Mouse (Mus musculus): ENCODE results near the gene Nectin4.

Nectin4 gene

DNA sequence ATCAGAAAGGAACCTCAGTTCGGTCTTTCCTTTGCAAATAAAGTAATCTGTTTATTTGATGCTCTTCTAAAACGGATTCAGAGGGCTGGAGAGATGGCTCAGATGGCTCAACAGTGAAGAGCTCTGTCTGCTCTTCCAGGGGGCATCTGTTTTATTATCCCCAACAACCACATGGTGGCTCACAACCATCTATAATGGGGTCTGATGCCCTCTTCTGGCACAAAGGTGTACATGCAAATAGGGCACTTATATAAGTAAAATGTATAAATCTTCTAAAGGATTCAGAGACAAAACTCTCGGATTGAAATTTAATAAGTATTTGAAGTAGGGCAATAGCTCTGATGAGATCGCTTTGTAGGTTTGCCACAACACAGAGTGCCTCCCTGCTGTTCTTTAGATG, 11.5 kb upstream of the Nectin4 start:
- in situ Hi-C loops (cut with MboI, MseI): no loop called here

DNA sequence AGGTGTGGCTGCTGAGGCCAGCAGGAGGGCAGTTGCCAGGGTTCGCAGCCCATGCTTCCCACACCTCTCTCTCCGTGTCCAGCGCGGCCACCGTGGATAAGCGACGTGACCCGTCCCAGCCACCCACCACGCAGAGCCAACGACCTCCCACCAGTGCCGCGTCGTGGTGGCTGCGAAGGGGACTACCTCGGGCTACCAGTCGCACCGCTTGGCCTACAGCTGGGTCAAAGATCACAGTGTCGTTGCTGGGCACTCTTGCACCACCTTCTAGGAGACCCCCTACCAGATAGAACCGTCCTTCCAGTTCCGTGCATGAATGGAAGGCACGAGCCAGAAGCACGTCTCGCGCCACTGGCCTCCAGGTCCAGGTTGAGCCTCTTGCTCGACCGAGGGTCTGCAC, 9.6 kb upstream of the Nectin4 start:
- in situ Hi-C loops (cut with MboI, MseI): loop anchor here (5.0 kb wide), 1 partner anchor 112 kb away; no protein-coding TSS in a partner anchor

DNA sequence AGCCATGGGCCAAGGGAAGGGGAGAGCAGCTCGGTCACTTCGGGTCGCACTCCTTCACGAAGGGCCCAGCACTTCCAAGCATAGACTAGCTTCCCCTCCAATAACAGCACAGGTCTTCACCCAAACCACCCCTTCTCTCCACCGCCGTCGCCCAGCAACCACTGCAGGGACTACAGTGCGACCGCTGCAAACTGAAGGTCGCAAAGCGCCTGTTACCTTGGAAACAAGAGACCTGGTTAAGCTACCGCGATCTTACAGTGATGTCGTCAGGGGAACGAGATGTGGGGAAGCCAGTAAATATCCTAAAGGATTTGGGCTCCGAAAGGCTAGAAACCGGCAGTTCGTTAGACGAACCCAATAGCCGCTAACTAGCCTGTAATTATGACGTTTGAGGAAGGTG, 9.2 kb upstream of the Nectin4 start, which contains the start of gene Klhdc9:
Gene Klhdc9 (minus strand): TSS at position 143 of the 400 bp plus-strand sequence.
- in situ Hi-C loops (cut with MboI, MseI): loop anchor here (5.0 kb wide), 1 partner anchor 112 kb away; no protein-coding TSS in a partner anchor

DNA sequence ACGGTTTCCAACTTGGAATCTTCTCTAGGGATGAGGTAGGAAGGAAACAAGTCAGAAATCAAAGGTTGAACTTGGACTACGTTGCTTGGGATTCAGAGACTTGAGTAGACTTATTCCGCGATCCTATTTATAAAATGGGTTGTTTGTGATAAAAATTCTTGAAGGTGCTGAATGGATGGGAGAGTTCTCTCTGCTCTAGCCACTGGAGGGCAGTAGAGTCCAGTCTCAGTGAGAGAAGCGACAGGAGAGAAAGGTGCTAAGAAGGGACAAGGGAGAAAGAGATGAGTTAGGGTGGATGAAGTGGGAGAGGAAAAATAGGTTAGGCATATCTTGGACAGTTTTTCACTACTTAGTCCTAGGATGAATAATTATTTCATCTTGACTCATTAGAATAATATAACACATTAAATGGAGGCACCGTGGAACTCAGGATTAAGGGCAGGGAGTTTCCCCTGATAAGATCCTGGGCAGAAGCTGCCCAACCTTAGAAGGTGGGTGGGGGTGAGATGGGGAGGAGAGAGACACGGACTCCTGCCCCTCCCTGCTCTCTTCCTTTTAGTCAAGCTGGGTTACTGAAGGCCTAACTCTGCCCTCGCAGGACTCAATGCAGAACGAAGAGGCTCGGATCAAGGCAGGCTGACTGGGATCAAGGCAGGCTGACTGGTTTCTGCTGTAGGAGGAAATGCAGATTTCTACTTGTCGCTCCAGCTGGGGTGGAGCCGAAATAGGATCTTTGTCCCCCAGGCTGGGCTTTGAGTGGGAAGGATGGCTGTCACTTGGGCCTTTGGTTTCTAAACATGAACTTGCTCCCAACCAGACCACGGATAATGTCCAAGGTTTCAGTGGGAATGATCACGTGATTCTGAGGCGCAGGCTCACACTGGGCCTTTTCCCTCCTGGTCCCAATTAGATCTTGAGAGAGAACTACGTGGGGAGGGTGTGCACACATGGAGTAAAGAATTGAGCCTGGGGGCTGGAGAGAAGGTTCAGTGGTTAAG, 8.5 kb upstream of the Nectin4 start:
- in situ Hi-C loops (cut with MboI, MseI): loop anchor here (5.0 kb wide), 1 partner anchor 111 kb away; no protein-coding TSS in a partner anchor

DNA sequence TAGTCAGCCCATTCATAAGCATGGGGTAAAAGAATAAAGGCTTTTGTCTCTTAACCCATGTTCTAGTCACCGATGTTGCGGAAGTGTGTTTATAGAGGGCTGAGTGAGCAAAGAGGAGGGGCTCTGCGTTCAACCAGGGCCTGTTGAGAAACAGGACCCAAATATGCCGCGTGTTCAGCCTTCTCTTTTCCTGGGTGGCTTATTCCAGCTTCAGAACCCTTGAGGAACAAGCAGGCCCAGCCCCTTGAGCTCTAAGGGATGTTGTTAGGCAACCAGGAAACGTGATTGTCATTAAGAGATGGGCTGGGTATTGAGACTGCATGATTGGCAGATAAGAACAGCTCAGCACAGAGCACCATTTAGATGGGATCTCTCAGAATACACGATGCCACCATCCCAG, 4.0 kb upstream of the Nectin4 start:
- in situ Hi-C loops (cut with MboI, MseI): no loop called here

DNA sequence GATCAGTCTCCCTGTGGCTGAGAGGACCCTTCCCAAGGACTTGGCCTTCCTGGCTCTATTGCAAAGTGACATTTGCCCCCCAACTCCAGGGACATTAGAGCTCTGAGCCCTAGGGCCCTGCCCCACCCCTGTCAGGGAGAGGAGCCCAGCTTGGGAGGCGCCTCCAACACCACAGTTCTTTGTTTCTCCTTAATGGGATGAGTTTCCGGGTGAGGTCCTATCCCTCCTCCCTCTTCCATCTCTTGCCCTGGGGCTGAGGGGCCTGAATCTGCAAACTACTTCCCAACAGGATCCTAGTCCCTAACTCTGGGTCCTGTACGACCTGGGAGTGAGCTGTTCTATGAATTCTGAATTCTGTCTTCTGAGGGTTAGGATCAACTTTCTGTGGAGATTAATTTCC, 3.0 kb downstream of the Nectin4 start:
- in situ Hi-C loops (cut with MboI, MseI): no loop called here

DNA sequence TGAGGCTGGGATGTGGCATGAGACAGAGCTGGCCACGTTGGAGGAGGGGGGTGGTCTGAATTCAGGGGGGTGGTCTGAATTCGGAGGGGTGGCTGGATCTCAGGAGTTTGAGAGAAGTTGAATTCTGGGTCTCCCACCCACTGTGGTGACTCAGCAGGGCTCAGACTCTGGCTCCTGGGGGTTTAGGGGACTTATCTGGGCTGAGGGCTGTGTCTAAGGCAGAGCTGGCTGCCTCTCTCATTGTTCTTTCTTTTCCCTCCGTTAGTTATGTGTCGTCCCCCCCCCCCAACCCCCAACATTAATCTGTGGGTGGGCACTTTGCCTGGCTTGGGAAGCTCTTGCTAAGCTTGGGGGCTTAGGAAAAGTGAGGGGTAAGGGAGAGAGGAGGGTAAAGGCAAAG, 4.0 kb downstream of the Nectin4 start:
- in situ Hi-C loops (cut with MboI, MseI): no loop called here

DNA sequence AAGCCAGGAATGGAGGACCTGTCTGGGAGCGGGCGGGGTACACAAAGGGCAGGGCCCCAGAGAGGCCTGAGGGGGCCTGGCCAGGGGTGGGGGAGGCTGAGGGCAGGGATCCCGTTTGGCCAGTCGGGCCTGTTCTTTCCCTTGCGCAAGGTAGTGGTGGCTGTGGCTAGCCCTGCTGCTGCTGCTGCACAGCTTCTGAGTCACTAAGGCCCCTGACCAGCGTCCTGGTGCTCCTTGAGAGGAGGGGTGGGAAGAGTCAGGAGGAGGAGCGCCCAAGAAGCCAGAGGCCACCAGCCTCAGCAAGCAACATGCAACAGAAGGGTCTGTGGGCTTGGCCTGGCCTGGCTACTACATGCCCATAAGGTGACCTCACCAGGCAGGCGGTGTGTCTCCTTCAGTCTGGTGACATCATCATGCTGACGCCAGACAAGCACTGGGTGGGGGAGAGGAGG, 5.8 kb downstream of the Nectin4 start:
- in situ Hi-C loops (cut with MboI, MseI): no loop called here

DNA sequence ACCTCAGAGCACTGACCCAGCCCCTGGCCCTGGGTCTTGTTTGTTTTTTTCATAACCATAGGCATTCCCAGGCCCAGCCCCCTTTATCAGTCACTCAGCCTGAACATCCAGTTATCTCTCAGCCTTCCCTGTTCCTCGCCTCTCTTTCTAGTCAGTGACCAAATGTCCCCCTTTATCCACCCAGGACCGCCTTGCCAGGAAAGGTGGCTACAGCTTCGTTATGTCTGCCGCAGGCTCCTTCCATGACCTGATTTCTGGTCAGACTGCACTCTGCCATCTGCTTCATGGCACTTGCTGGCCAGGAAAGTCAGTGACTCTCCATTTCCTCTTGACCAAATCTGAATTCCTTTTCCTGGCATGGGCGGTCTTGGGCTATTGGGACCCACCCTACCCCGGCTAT, 8.4 kb downstream of the Nectin4 start:
- in situ Hi-C loops (cut with MboI, MseI): no loop called here

DNA sequence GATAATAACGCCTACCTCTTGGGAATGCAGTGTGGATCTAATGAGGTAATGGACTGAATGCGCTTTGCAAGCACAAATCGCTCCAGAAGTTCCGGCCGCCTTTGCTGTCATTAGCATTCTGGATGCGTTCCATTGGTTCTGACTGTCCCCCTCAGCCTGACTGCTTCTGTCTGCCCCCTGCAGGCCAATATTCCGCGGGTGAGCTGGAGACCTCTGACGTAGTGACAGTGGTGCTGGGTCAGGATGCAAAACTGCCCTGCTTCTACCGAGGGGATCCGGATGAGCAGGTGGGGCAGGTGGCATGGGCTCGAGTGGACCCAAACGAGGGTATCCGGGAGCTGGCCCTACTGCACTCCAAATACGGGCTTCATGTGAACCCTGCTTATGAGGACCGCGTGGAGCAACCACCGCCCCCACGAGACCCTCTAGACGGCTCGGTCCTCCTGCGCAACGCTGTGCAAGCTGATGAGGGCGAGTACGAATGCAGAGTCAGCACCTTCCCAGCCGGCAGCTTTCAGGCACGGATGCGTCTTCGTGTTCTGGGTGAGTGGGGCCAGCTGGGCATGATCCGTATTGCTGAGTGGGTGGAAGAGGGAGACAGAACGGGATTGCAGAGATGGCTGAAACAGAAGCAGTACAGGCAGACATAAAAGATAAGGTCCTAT, 10.2 kb downstream of the Nectin4 start:
- in situ Hi-C loops (cut with MboI, MseI): no loop called here

DNA sequence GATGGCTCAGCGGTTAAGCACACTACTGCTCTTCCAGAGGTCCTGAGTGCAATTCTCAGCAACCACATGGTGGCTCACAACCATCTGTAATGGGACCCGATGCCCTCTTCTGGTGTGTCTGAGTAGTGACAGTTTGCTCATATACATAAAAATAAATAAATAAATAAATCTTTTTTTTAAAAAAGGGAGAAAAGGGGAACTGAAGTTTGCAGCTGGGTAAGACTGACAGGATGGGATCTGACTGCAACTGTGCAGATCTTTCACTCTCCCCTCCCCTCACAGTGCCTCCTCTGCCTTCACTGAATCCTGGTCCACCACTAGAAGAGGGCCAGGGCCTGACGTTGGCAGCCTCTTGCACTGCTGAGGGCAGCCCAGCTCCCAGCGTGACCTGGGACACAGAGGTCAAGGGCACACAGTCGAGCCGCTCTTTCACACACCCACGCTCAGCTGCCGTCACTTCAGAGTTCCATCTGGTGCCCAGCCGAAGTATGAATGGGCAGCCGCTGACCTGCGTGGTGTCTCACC, 12.3 kb downstream of the Nectin4 start:
- in situ Hi-C loops (cut with MboI, MseI): no loop called here

DNA sequence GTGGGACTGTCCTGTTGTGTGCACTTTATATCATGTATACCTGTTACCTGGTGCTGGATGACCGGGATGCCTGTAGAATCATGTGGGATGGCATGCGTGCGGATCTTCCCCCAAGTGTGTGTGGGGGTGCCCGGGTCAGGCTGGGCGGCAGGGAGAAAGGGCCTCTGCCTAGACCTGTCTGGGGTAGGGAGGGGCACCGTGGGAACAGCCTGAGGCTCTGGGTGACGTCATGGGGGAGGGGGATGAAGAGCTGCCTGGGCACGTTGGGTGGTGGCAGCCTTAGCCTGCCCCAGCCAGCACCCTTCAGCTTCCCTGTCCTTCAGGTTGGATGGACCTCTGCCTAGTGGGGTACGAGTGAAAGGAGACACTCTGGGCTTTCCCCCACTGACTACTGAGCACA, 14.5 kb downstream of the Nectin4 start:
- in situ Hi-C loops (cut with MboI, MseI): no loop called here

DNA sequence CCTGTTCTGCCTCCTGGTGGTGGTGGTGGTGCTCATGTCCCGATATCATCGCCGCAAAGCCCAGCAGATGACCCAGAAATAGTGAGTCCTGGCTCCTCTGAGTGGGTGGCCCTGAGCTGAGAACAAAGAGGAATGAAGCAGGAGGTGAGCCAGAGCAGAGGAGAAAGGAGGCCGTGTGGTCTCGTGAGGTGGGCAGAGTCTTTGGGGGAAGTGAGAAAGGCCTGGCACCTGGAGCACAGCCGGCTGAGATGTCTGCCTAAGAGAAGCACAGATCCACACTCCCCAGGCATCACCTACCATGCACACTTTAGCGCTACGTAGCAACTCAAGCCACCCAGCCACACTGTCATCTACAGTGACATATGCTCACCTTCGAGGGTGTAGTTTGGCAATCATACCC, 15.3 kb downstream of the Nectin4 start:
- in situ Hi-C loops (cut with MboI, MseI): loop anchor here (5.0 kb wide), 1 partner anchor 58 kb away; the partner anchor contains the start of gene Dedd

DNA sequence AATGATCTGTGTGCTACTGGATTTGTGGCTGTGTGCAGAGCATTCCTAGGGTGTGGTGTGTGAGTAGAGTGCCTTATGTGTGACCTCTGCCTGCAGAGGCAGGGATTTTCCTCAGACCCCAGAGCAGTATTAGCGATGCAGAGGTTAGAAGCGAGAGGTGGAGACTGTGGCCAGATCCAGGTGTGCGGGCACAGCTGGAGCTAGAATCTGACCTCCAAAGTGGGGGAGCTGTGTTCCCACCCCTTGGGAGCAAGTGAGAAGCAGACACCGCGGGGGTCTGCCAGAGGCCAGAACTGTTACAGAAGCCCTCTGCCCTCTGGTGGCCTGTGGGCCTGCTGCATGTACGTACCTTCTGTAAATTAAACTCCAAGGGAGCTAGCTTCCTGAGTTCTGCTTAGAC, 17.2 kb downstream of the Nectin4 start:
- in situ Hi-C loops (cut with MboI, MseI): loop anchor here (5.0 kb wide), 1 partner anchor 60 kb away; the partner anchor contains the start of gene Dedd

DNA sequence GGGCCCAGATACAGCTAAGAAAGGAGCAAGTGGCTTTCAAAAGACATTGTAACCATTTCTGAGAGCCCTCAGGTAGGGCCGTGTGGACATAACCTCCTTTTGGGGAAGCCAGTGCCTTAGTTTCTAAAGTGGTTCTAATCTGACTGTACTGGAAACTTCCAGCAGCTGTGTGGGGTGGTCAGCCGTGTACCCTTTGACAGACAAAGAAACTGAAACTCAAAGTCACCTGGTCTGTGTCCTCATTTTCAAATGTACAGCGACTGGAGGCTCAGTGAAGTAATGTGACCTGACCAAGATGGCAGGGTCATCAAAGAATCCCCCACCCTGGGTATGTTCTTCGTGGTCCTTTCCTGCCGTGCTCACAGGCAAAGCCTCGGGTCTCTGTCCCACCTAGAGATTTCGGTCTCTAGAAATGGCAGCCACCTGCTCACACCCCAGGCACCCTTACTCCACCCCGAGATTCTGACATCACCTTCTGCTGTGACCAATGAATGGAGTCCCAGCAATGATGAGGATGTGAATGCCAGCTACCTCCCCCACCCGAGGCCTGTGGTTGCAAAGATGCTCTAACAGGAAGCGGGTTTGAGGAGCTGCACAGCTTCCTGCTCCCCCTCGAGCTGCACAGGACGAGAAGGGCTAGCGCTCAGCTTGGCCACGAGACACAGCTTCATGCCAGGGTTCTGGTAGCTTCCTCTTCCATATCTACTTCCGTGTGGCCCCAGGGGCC, 18.6 kb downstream of the Nectin4 start, which contains the start of gene Arhgap30:
Gene Arhgap30 (plus strand): TSS at position 579 of the 727 bp plus-strand sequence.
- in situ Hi-C loops (cut with MboI, MseI): loop anchor here (5.0 kb wide), 1 partner anchor 61 kb away; the partner anchor contains the start of gene Dedd

DNA sequence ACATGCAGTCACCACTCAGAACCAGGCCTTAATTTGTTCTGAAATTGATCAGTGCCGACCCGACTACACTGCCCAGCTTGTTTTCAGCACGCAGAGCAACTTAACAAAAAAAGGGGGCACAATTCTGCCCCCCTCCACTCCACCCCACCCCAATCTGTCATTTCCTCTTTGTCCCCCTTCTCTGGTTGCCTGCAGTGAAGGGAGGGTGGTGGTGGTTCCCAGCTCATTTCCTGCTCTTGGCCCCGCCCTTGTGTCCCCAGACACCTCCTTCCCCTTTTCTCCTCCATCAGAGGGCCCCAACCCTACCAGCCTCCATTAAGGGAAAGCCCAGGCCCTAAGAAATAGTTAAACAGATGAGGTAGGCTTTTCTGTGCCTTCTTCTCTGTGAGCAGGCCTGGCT, 20.2 kb downstream of the Nectin4 start:
- in situ Hi-C loops (cut with MboI, MseI): no loop called here

DNA sequence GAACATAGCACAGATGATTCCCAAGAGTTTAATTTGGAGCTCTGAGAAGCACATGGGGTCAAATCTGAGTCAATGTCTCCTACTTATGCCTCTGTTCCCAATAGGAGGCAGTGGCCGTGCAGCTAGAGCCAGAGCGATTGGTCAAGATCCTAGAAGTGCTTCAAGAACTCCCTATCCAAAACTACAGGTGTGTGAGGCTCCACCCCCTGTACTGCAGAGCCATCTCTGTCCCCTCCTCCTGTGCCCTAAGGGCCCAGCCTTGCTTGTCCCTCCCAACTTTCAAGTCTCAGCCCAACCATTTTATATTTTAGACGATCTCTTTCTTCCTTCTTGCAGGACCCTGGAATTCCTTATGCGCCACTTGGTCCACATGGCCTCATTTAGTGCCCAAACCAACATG, 31.9 kb downstream of the Nectin4 start:
- in situ Hi-C loops (cut with MboI, MseI): loop anchor here (10.0 kb wide), 1 partner anchor 507 kb away; no protein-coding TSS in a partner anchor

DNA sequence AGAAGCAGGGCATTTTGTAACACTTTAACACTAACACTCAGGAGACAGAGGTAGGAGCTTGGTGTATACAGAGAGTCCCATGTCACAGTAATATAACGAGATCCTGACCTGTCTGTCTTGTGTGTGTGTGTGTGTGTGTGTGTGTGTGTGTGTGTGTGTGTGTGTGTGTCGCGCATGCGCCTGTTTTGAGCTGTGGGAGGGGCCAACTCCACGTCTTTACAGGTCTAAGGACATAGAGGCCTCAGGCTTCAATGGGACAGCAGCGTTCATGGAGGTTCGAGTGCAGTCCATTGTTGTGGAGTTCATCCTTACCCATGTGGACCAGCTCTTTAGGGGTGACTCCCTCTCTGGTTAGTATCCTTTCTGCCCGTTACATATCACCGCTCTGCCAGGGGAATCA, 33.1 kb downstream of the Nectin4 start:
- in situ Hi-C loops (cut with MboI, MseI): loop anchor here (10.0 kb wide), 1 partner anchor 508 kb away; no protein-coding TSS in a partner anchor

DNA sequence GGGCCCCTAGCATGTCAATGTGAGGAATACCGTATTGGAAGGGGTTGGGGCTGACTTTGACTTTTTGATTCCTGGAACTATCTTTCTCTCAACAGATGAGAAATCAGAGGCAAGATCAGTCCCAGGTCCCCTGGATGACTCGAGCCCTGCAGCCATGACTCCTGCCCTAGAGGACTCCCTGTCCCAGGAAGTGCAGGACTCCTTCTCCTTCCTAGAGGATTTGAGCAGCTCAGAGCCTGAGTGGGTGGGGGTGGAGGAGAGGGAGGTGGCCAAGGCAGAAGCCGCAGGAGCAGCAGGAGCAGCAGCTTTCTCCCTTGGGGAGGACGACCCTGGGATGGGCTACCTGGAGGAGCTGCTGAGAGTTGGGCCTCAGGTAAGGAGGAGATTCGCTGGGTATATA, 37.4 kb downstream of the Nectin4 start:
- in situ Hi-C loops (cut with MboI, MseI): loop anchor here (10.0 kb wide), 1 partner anchor 512 kb away; no protein-coding TSS in a partner anchor

DNA sequence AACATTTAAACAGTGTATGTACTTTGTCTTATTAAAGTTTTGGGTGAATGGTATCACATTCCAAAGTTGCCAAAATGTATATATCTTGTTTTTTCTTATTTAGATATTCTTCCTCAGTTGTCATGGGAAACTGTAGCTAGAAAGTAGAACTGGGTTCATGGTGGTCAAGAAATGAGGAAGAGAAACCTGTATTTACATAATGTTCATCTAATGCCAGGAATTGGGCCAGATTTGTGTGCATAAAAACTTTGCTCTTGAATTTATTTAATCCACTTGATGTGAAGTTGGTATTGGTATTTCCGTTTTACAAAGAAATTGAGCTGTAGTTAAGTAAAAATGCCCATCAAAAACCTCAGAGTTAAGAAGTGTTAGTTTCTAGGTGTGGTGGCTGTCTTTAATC, 40.3 kb downstream of the Nectin4 start:
- in situ Hi-C loops (cut with MboI, MseI): no loop called here

DNA sequence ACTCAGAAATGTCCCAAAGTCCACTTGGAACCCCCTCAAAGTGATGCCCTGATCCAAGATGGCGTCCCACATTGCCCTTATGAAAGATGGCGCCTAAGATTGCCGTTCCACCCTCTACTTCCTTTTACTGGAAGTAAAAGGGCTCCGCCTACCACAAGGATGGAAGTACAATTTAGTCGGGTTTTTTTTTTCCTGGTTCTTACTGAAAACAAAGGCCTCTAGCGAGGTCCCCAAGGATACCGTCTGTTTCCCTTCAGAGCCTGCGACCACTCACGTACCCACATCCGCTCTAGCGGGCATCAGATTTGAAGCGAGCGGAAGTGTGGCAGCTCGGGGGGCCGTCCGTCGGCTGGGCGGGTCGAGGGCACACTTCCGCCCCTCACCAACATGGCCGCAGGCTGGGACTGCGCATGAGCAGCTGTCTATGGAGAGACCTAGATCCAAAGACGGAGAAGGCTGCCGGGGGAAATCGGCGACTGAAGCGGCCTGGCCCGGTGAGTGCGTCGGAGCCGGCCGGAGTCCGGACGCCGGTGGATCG, 41.1 kb downstream of the Nectin4 start, which contains the start of gene Usf1:
Gene Usf1 (plus strand): TSS at position 367 of the 538 bp plus-strand sequence.
- in situ Hi-C loops (cut with MboI, MseI): no loop called here
